Mouse (Mus musculus) ES-Bruce4 (cell line): ENCODE data around the gene Taco1.

Experiments
- CTCF ChIP-seq: IDR thresholded peaks from one replicate; pipeline ENCODE4 v1.8.1; 2011; ENCODE audit warnings: low read depth, low read length
- EP300 ChIP-seq: IDR thresholded peaks from 2 replicates; pipeline ENCODE4 v1.6.1; 2011; ENCODE audit warnings: low read depth, low read length; ENCODE audit not compliant: insufficient read depth

GRCm38 (mm10) chr11:106025774-106026173, 40.1 kb upstream of the Taco1 start:
- TF ChIP-seq EP300 = no peak
- TF ChIP-seq CTCF = no peak
